Mouse (Mus musculus): ENCODE data around the gene Il15ra. TPM values are rescaled to one million over a fixed set of nuclear protein-coding genes. Genes with fewer than 3 reads are reported as not detected.

Gene Il15ra
- 6.4 and 12.6 TPM in 2 replicates for polyA plus RNA-seq (2012; ENCODE audit: low replicate concordance)

GRCm38 (mm10) chr2:11705201-11706025, at the start of gene Il15ra:
Gene Il15ra, plus strand, starts transcription at chr2:11705290.

GRCm38 (mm10) chr2:11777091-11778068, 72.3 kb downstream of the Il15ra start, which contains the start of the genes Fbh1 and Ankrd16:
Gene Fbh1, minus strand, starts transcription at chr2:11777582.
Gene Ankrd16, plus strand, starts transcription at chr2:11777876.

Other genes starting within 250 kb of the Il15ra start
- 10.9 and 11.7 TPM in 2 replicates for gene Pfkfb3, start 151.2 kb upstream of the Il15ra start, polyA plus RNA-seq (2012; ENCODE audit: low replicate concordance)
- gene Rbm17, start 101.1 kb upstream of the Il15ra start, polyA plus RNA-seq (2012; ENCODE audit: low replicate concordance): 42.8 and 55.9 TPM in 2 replicates
- gene Gm17490, start 79.0 kb upstream of the Il15ra start, polyA plus RNA-seq (2012; ENCODE audit: low replicate concordance): not detected in 2 replicates
- gene Il2ra, start 62.5 kb upstream of the Il15ra start, polyA plus RNA-seq (2012; ENCODE audit: low replicate concordance): 1.1 and 1.3 TPM in 2 replicates
- gene Fbh1, start 72.3 kb downstream of the Il15ra start, polyA plus RNA-seq (2012; ENCODE audit: low replicate concordance): 15.3 and 23.0 TPM in 2 replicates
- 14.3 and 34.4 TPM in 2 replicates for gene Ankrd16, start 72.6 kb downstream of the Il15ra start, polyA plus RNA-seq (2012; ENCODE audit: low replicate concordance)